Mouse (Mus musculus) cerebellum, postnatal 4 days (tissue): ENCODE measurements around the gene Drd2.

Experiments
- DNase-seq, 2 experiments: peaks; one replicate each; pipeline ENCODE4 v3.0.0; 2022; ENCODE audit warnings: low spot score in 2 of 2, mixed read lengths in 1 of 2

The Drd2 gene

GRCm38 (mm10) chr9:49452396-49452795 is 112.0 kb downstream of the Drd2 start:
- DNase-seq, result no peak

GRCm38 (mm10) chr9:49456136-49456535 is 115.7 kb downstream of the Drd2 start:
- no peak for DNase-seq
